ENCODE assay signal across 25 mouse cellular contexts in the genomic region with DNA sequence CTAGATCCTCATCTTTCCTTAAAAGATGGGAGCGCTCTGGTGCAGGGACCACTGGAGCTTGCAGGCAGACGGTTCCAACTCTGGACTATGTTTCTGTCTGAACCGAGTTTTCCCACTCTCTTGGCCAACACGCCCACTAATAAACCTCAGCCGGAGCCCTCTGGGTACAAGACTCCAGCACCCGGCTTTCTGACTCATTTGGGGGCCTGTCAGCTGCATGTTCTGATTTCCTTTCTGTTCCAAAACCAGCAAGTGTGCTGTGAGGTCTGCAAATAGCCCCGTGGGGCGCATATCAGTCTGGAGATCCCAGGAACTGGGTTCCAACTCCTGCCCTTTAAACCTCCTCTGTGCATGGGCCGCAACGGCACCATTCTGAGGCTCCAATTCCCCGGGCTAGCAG. TPM values are rescaled to one million over a fixed set of nuclear protein-coding genes. Genes with fewer than 3 reads are reported as not detected.
DNase-seq lines count a peak whose midpoint lies in the region; ATAC-seq and TF ChIP-seq lines count a peak whose summit lies in the region.
"Had no signal": no experiment of that assay in that cellular context is flagged by ENCODE, and none has a peak within 500 bp of the region (broad histone marks: within the 10 kb centered on the region; RNA-seq: fewer than 3 reads in every experiment).

No protein-coding gene starts in this region.

- ATAC-seq in neural tube, embryonic 13.5 days (ENCODE audit: low read depth), result no peak
- ATAC-seq in neural tube, embryonic 15.5 days (ENCODE audit: low FRiP score), result no peak
- ATAC-seq: intestine, embryonic 16.5 days; liver, postnatal 0 days had no signal

- H3K4me1 ChIP-seq in neural tube, embryonic 13.5 days (replicated peaks), result peaks cover 68% of the 10 kb centered on the region
- peaks cover 67% of the 10 kb centered on the region for H3K4me1 ChIP-seq in neural tube, embryonic 15.5 days
- peaks cover 89% of the 10 kb centered on the region for H3K4me1 ChIP-seq in olfactory bulb, adult 2 months (ENCODE audit: control insufficient read depth, insufficient read depth, low read length)

- intact Hi-C loops in gastrocnemius, adult 2 months (cut with DNase I), result loop anchor here (5.0 kb wide), 1 partner anchor 134 kb away; no protein-coding TSS in a partner anchor

- TF ChIP-seq POLR2A in olfactory bulb, adult 2 months (IDR thresholded peaks at IDR 0.05; ENCODE audit: insufficient read depth, low read depth, low read length), result no peak

- H3K9ac ChIP-seq in neural tube, embryonic 13.5 days, result no peak overlapping the region
- no peak overlapping the region for H3K9ac ChIP-seq in neural tube, embryonic 15.5 days (replicated peaks)
- H3K9ac ChIP-seq: embryonic facial prominence, embryonic 13.5 days; liver, postnatal 0 days; midbrain, embryonic 12.5 days had no signal

- DNase-seq in gastrocnemius, adult 2 months, result no peak
- no peak for DNase-seq in gastrocnemius, postnatal 10 days
- DNase-seq in layer of hippocampus, adult 2 months (ENCODE audit: low spot score in 2 of 2), result no peak
- no peak for DNase-seq in layer of hippocampus, postnatal 10 days (ENCODE audit: low spot score in 2 of 2)
- DNase-seq in urinary bladder, postnatal 25 days (ENCODE audit: low spot score), result no peak
- DNase-seq: adrenal gland, adult 8-10 months; B cell, adult 2 months; cerebellum, adult 8-10 months; cerebellum, postnatal 36 days; embryo, embryonic 11 days; kidney, postnatal 36 days; liver, postnatal 0 days; lung, postnatal 14 days; thymus, adult 18-20 months; thymus, postnatal 36 days had no signal

- H3K4me2 ChIP-seq in neural tube, embryonic 13.5 days, result no peak overlapping the region
- no peak overlapping the region for H3K4me2 ChIP-seq in neural tube, embryonic 15.5 days
- H3K4me2 ChIP-seq: embryonic facial prominence, embryonic 13.5 days; liver, embryonic 11.5 days; midbrain, embryonic 12.5 days had no signal

- no peak for TF ChIP-seq CTCF in gastrocnemius, adult 2 months (IDR thresholded peaks at IDR 0.05)
- TF ChIP-seq CTCF in layer of hippocampus, adult 2 months (conservative IDR thresholded peaks at IDR 0.05), result no peak
- no peak for TF ChIP-seq CTCF in olfactory bulb, adult 2 months (IDR thresholded peaks at IDR 0.05; ENCODE audit: insufficient read depth, low read depth, low read length)

- no peak overlapping the region for H3K4me3 ChIP-seq in gastrocnemius, adult 2 months
- no peak overlapping the region for H3K4me3 ChIP-seq in layer of hippocampus, adult 2 months
- no peak overlapping the region for H3K4me3 ChIP-seq in neural tube, embryonic 13.5 days
- no peak overlapping the region for H3K4me3 ChIP-seq in neural tube, embryonic 15.5 days (replicated peaks)
- no peak overlapping the region for H3K4me3 ChIP-seq in olfactory bulb, adult 2 months (ENCODE audit: insufficient read depth, low read depth, low read length)
- H3K4me3 ChIP-seq: embryonic facial prominence, embryonic 13.5 days; midbrain, embryonic 12.5 days had no signal

- no peaks in the 10 kb centered on the region for H3K27me3 ChIP-seq in neural tube, embryonic 13.5 days
- H3K27me3 ChIP-seq in neural tube, embryonic 15.5 days (replicated peaks), result no peaks in the 10 kb centered on the region
- H3K27me3 ChIP-seq: CH12.LX; embryonic facial prominence, embryonic 13.5 days; midbrain, embryonic 12.5 days had no signal

- 0 out of 2 replicates have a peak overlapping the region, but pooled peaks have one; percentile 16 for H3K27ac ChIP-seq in gastrocnemius, adult 2 months
- H3K27ac ChIP-seq in layer of hippocampus, adult 2 months, result peak overlapping the region; percentile 87
- H3K27ac ChIP-seq in neural tube, embryonic 13.5 days (replicated peaks), result 0 out of 2 replicates have a peak overlapping the region, but pooled peaks have one; percentile 10
- H3K27ac ChIP-seq in neural tube, embryonic 15.5 days (replicated peaks), result no peak overlapping the region
- H3K27ac ChIP-seq in olfactory bulb, adult 2 months (ENCODE audit: insufficient read depth, low read depth, low read length), result peak overlapping the region; percentile 76
- H3K27ac ChIP-seq: hindbrain, postnatal 0 days; midbrain, embryonic 12.5 days had no signal

- H3K36me3 ChIP-seq in neural tube, embryonic 13.5 days, result no peaks in the 10 kb centered on the region
- no peaks in the 10 kb centered on the region for H3K36me3 ChIP-seq in neural tube, embryonic 15.5 days
- H3K36me3 ChIP-seq: embryonic facial prominence, embryonic 13.5 days; midbrain, embryonic 12.5 days had no signal

- 61% methylated on average over 11 of the region's 11 CpGs for WGBS in neural tube, embryonic 13.5 days
- WGBS in neural tube, embryonic 15.5 days, result 61% methylated on average over 11 of the region's 11 CpGs
- WGBS in olfactory bulb, adult 2 months, result 26% methylated on average over 11 of the region's 11 CpGs

- H3K9me3 ChIP-seq in neural tube, embryonic 13.5 days, result no peaks in the 10 kb centered on the region
- no peaks in the 10 kb centered on the region for H3K9me3 ChIP-seq in neural tube, embryonic 15.5 days (replicated peaks)
- H3K9me3 ChIP-seq: embryonic facial prominence, embryonic 13.5 days; G1E; midbrain, embryonic 12.5 days had no signal

RNA-seq across cellular contexts. Expression of a gene that starts 47.6 kb away (rescaled TPM):
- total RNA-seq in gastrocnemius, adult 2 months (2021), result 10 to 100 TPM; 38.3 to 41.2 TPM
- 10 to 100 TPM; 53.8 to 64.3 TPM for total RNA-seq in gastrocnemius, postnatal 10 days (2021)
- 10 to 100 TPM; 49.8 to 52.2 TPM for total RNA-seq in layer of hippocampus, adult 2 months (2021)
- total RNA-seq in layer of hippocampus, postnatal 10 days (2021), result 10 to 100 TPM; 54.3 to 60.0 TPM
- 79.1 and 81.1 TPM in 2 replicates for polyA plus RNA-seq in neural tube, embryonic 13.5 days (2015; fragmentation: Nextera tagmentation; extraction: Ambion mirVana)
- 87.7 and 89.1 TPM in 2 replicates for polyA plus RNA-seq in neural tube, embryonic 15.5 days (2015; fragmentation: Nextera tagmentation; extraction: Ambion mirVana)
- not detected in 2 replicates for polyA plus RNA-seq in olfactory bulb, adult 2 months (2012; ENCODE audit: insufficient read depth, insufficient read length, low replicate concordance, missing spikeins)

RNA-seq across cellular contexts. Expression of a gene that starts 51.3 kb away (rescaled TPM):
- 10 to 100 TPM; 11.7 to 12.2 TPM for total RNA-seq in gastrocnemius, adult 2 months (2021)
- total RNA-seq in gastrocnemius, postnatal 10 days (2021), result 1 to 10 TPM; 7.2 to 8.8 TPM
- total RNA-seq in layer of hippocampus, adult 2 months (2021), result 10 to 100 TPM; 32.7 to 38.7 TPM
- total RNA-seq in layer of hippocampus, postnatal 10 days (2021), result 10 to 100 TPM; 30.8 to 37.0 TPM
- 34.1 TPM in 2 replicates for polyA plus RNA-seq in neural tube, embryonic 13.5 days (2015; fragmentation: Nextera tagmentation; extraction: Ambion mirVana)
- 39.5 and 43.7 TPM in 2 replicates for polyA plus RNA-seq in neural tube, embryonic 15.5 days (2015; fragmentation: Nextera tagmentation; extraction: Ambion mirVana)
- polyA plus RNA-seq in olfactory bulb, adult 2 months (2012; ENCODE audit: insufficient read depth, insufficient read length, low replicate concordance, missing spikeins), result not detected in 2 replicates
